Mouse (Mus musculus): ENCODE results near the gene Nktr.

The Nktr gene

GRCm38 (mm10) chr9:121761091-121761665 lies 42.2 kb downstream of the Nktr start:
- DNase-seq (ENCODE audit: low read depth, low spot score), result no peak

GRCm38 (mm10) chr9:121761787-121762186 lies 42.8 kb downstream of the Nktr start:
- DNase-seq (ENCODE audit: low read depth, low spot score), result no peak

- no peak for DNase-seq (ENCODE audit: low read depth, low spot score)
Measured at GRCm38 (mm10) chr9:121762248-121762647, 43.3 kb downstream of the Nktr start.

- DNase-seq (ENCODE audit: low read depth, low spot score), result no peak
Measured at GRCm38 (mm10) chr9:121762761-121763160, 43.8 kb downstream of the Nktr start.

- DNase-seq (ENCODE audit: low read depth, low spot score), result no peak
Measured at GRCm38 (mm10) chr9:121763716-121764115, 44.7 kb downstream of the Nktr start.

GRCm38 (mm10) chr9:121765166-121765855 lies 46.3 kb downstream of the Nktr start:
- no peak for DNase-seq (ENCODE audit: low read depth, low spot score)

- no peak for DNase-seq (ENCODE audit: low read depth, low spot score)
Measured at GRCm38 (mm10) chr9:121772412-121772811, 53.4 kb downstream of the Nktr start.

GRCm38 (mm10) chr9:121775951-121776350 lies 57.0 kb downstream of the Nktr start:
- no peak for DNase-seq (ENCODE audit: low read depth, low spot score)

GRCm38 (mm10) chr9:121776511-121776910 lies 57.5 kb downstream of the Nktr start:
- no peak for DNase-seq (ENCODE audit: low read depth, low spot score)

- DNase-seq (ENCODE audit: low read depth, low spot score), result no peak
Measured at GRCm38 (mm10) chr9:121777484-121778065, 58.6 kb downstream of the Nktr start, which contains the start of gene Klhl40. TSS of gene Klhl40 (plus strand) at chr9:121777607.

- no peak for DNase-seq (ENCODE audit: low read depth, low spot score)
Measured at GRCm38 (mm10) chr9:121778066-121778624, 59.2 kb downstream of the Nktr start.

- no peak for DNase-seq (ENCODE audit: low read depth, low spot score)
Measured at GRCm38 (mm10) chr9:121784801-121785200, 65.8 kb downstream of the Nktr start.

- DNase-seq (ENCODE audit: low read depth, low spot score), result no peak
Measured at GRCm38 (mm10) chr9:121785261-121785660, 66.3 kb downstream of the Nktr start.

GRCm38 (mm10) chr9:121786359-121786758 lies 67.4 kb downstream of the Nktr start:
- DNase-seq (ENCODE audit: low read depth, low spot score), result no peak

- DNase-seq (ENCODE audit: low read depth, low spot score), result peak; percentile 73
Measured at GRCm38 (mm10) chr9:121791206-121791605, 72.2 kb downstream of the Nktr start.

- DNase-seq (ENCODE audit: low read depth, low spot score), result no peak
Measured at GRCm38 (mm10) chr9:121791757-121792521, 73.0 kb downstream of the Nktr start, which contains the start of gene Hhatl. TSS of gene Hhatl (minus strand) at chr9:121792507.

GRCm38 (mm10) chr9:121794972-121795539 lies 76.1 kb downstream of the Nktr start:
- DNase-seq (ENCODE audit: low read depth, low spot score), result no peak

GRCm38 (mm10) chr9:121797722-121798121 lies 78.8 kb downstream of the Nktr start:
- DNase-seq (ENCODE audit: low read depth, low spot score), result no peak

- no peak for DNase-seq (ENCODE audit: low read depth, low spot score)
Measured at GRCm38 (mm10) chr9:121798887-121799520, 80.0 kb downstream of the Nktr start.

- DNase-seq (ENCODE audit: low read depth, low spot score), result no peak
Measured at GRCm38 (mm10) chr9:121802747-121803146, 83.8 kb downstream of the Nktr start.
